Mouse (Mus musculus) megakaryocyte, embryonic 14.5 days (primary cell): ENCODE results near the gene Adam23.

Experiments
- FLI1 ChIP-seq: IDR thresholded peaks from 2 replicates; pipeline ENCODE4 v1.6.1; 2012; ENCODE audit warnings: low read length, inconsistent platforms, mixed read lengths
- GATA1 ChIP-seq: IDR thresholded peaks from 3 replicates; pipeline ENCODE4 v1.6.1; 2012; ENCODE audit warnings: mixed read lengths, low read length, inconsistent platforms, borderline replicate concordance

- no peak for TF ChIP-seq GATA1
- no peak for TF ChIP-seq FLI1
Measured at GRCm38 (mm10) chr1:63561772-63562520, 116.3 kb downstream of the Adam23 start.
